Mouse (Mus musculus) brain, adult 2 months (tissue): ENCODE measurements around the gene 1700012B09Rik.
A peak's percentile ranks its signal among the peaks of the same experiment; 100 is the strongest.

Source experiments
- DNase-seq: peaks from one replicate; pipeline ENCODE4 v3.0.0; 2011; ENCODE audit warnings: low read depth, low spot score

1700012B09Rik gene

GRCm38 (mm10) chr9:14770803-14771471, at the start of gene 1700012B09Rik:
Gene 1700012B09Rik, minus strand, starts transcription at chr9:14771030.
- DNase-seq = no peak

- peak; percentile 72 for DNase-seq
These were observed 39.3 kb upstream of the 1700012B09Rik start for GRCm38 (mm10) chr9:14810111-14810510.

- no peak for DNase-seq
These were observed 36.0 kb upstream of the 1700012B09Rik start for GRCm38 (mm10) chr9:14806786-14807185.

GRCm38 (mm10) chr9:14805714-14806113, 34.9 kb upstream of the 1700012B09Rik start:
- DNase-seq = no peak

GRCm38 (mm10) chr9:14787356-14787755, 16.5 kb upstream of the 1700012B09Rik start:
- no peak for DNase-seq

- DNase-seq = peak; percentile 98
These were observed 13.5 kb upstream of the 1700012B09Rik start, which contains the start of the genes Mre11a and Ankrd49 for GRCm38 (mm10) chr9:14784039-14785002. Gene Mre11a, plus strand, starts transcription at chr9:14784654. Gene Ankrd49, minus strand, starts transcription at chr9:14784856.

GRCm38 (mm10) chr9:14778341-14778740, 7.5 kb upstream of the 1700012B09Rik start:
- DNase-seq = no peak

GRCm38 (mm10) chr9:14773813-14774212, 3.0 kb upstream of the 1700012B09Rik start:
- peak; percentile 27 for DNase-seq

- DNase-seq = no peak
These were observed 1.2 kb upstream of the 1700012B09Rik start for GRCm38 (mm10) chr9:14772074-14772473.

GRCm38 (mm10) chr9:14769811-14770210, 1.0 kb downstream of the 1700012B09Rik start:
- DNase-seq = no peak

- DNase-seq = peak; percentile 44
These were observed 6.1 kb downstream of the 1700012B09Rik start for GRCm38 (mm10) chr9:14764765-14765164.

GRCm38 (mm10) chr9:14759261-14759660, 11.6 kb downstream of the 1700012B09Rik start:
- no peak for DNase-seq

GRCm38 (mm10) chr9:14758590-14758989, 12.2 kb downstream of the 1700012B09Rik start:
- no peak for DNase-seq

GRCm38 (mm10) chr9:14754469-14754868, 16.4 kb downstream of the 1700012B09Rik start:
- no peak for DNase-seq

- DNase-seq = no peak
These were observed 16.9 kb downstream of the 1700012B09Rik start for GRCm38 (mm10) chr9:14753947-14754346.

- DNase-seq = no peak
These were observed 18.8 kb downstream of the 1700012B09Rik start, which contains the start of gene Fut4 for GRCm38 (mm10) chr9:14752001-14752522. Gene Fut4, minus strand, starts transcription at chr9:14752393.

GRCm38 (mm10) chr9:14751503-14752000, 19.3 kb downstream of the 1700012B09Rik start:
- DNase-seq = no peak

- DNase-seq = no peak
These were observed 19.8 kb downstream of the 1700012B09Rik start for GRCm38 (mm10) chr9:14750901-14751502.

- no peak for DNase-seq
These were observed 30.5 kb downstream of the 1700012B09Rik start, which contains the start of gene Piwil4 for GRCm38 (mm10) chr9:14740151-14740924. Gene Piwil4, minus strand, starts transcription at chr9:14740733.

GRCm38 (mm10) chr9:14739498-14740150, 31.2 kb downstream of the 1700012B09Rik start:
- no peak for DNase-seq
